Mouse (Mus musculus) thymus, adult 2 months (tissue): ENCODE measurements around the gene Tmf1.

Experiments
- CTCF ChIP-seq: fragments of 200-500 bp; IDR thresholded peaks from 2 replicates; pipeline ENCODE4 v1.5.1; 2012; ENCODE audit warnings: mild to moderate bottlenecking, control low read depth, low read length, moderate library complexity, borderline replicate concordance; ENCODE audit not compliant: control insufficient read depth, poor library complexity, insufficient read depth; ENCODE audit errors: extremely low read depth
- POLR2A ChIP-seq: fragments of 200-500 bp; IDR thresholded peaks from 2 replicates; pipeline ENCODE4 v1.6.1; 2012; ENCODE audit warnings: mild to moderate bottlenecking, low read length, control low read depth, moderate library complexity; ENCODE audit not compliant: control insufficient read depth, poor library complexity, insufficient read depth; ENCODE audit errors: extremely low read depth

DNA sequence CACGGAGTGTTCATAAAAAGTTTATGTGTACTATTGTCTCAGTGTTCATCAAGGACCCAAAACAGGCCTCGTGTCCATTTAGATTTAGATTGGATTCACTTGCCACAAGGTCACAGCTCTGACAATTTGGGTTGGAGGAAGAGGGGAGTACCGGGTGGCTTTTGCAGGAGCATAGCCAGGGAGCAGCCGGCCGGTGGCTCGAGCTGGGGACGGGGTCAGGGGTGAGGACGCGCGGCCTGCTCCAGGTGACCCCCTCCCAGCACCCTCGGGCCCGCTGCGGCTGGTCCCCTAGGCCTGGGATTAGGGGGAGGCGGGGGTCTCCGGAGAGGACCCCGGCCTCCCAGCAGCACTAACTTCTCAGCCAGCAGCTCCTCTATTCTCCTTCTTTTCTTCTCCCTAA is 26.0 kb upstream of the Tmf1 start:
- TF ChIP-seq POLR2A, result no peak
- no peak for TF ChIP-seq CTCF
